Mouse (Mus musculus): Measurements from ENCODE around the gene Hs6st2. TPM values are rescaled to one million over a fixed set of nuclear protein-coding genes. Genes with fewer than 3 reads are reported as not detected.

Hs6st2 gene
- polyA plus RNA-seq, 1 experiment, result not detected

DNA sequence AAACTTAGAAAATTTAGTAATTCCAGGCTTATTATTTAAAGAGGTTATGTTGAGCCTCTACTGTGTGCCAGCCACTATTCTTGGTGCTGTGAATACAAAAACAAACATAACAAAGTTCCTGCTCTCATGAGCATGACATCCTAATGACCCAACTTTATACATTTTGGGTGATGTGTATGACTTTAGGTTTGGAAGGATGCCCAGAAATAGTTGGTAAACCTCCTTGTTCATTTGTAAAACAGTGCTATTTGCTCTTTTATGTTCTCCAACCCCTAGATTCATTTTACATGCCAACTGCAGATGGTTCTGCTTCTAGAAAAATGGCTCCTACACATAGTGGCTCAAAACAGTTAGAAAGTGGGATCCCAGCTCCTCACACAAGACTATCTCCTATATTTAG lies 153.1 kb downstream of the Hs6st2 start:
- no peaks in the 10 kb centered on the region for H3K27me3 ChIP-seq (ENCODE audit: control insufficient read depth)
- no peak overlapping the region for H3K4me3 ChIP-seq (replicated peaks)
- no peaks in the 10 kb centered on the region for H3K36me3 ChIP-seq (ENCODE audit: control insufficient read depth)
- no peaks in the 10 kb centered on the region for H3K9me3 ChIP-seq (ENCODE audit: control insufficient read depth, low read length)
- TF ChIP-seq GATA1 (IDR thresholded peaks at IDR 0.05; ENCODE audit: low read length) (no peak), TAL1 (IDR thresholded peaks at IDR 0.05; ENCODE audit: low read length) (no peak)
- H3K4me1 ChIP-seq (ENCODE audit: control insufficient read depth), result no peaks in the 10 kb centered on the region

DNA sequence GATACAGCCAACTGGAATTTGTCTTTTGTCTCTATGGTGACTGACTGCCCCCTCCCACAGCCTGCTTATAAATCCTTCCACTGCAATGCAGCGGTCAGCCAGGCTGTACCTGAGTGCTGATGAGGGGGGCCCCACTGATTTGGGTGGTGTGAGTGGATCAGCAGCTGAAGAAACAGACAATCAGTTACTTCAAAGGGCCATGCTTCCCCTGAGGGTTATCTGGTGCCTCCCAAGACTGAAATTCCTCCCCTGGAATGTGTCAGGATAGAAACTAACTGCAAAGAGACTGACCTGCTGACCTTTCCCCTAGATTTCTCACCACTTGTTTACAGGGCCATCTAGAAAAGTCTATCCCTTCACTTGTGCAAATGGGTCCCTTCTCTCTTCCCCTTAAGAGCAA lies 166.8 kb downstream of the Hs6st2 start:
- Histone ChIP-seq H3K27me3 (ENCODE audit: control insufficient read depth) (no peaks in the 10 kb centered on the region), H3K9me3 (ENCODE audit: control insufficient read depth, low read length) (no peaks in the 10 kb centered on the region), H3K36me3 (ENCODE audit: control insufficient read depth) (no peaks in the 10 kb centered on the region), H3K4me3 (replicated peaks) (no peak overlapping the region), H3K4me1 (ENCODE audit: control insufficient read depth) (no peaks in the 10 kb centered on the region)
- TF ChIP-seq GATA1 (IDR thresholded peaks at IDR 0.05; ENCODE audit: low read length) (no peak), TAL1 (IDR thresholded peaks at IDR 0.05; ENCODE audit: low read length) (no peak)

DNA sequence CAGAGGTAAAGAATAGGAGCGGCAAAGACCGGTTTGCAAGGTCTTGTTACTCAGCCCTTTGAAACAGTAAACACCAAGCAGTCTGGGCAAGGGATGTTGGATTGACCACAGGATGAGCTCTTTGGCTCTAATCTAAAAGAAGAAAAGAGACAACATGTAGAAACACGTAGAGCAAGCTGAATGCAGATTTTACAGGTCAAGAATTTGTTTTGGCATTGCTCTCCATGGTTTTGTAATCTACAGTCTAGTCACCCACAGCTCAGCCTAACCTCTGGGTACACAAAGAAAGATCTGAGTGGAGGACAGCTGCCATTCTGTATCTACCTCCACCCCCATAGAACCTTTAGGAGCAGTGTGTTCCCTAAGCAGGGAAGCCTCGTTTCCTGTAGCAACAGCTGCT lies 175.1 kb downstream of the Hs6st2 start:
- Histone ChIP-seq H3K27me3 (ENCODE audit: control insufficient read depth) (no peaks in the 10 kb centered on the region), H3K4me3 (replicated peaks) (no peak overlapping the region), H3K4me1 (ENCODE audit: control insufficient read depth) (no peaks in the 10 kb centered on the region), H3K36me3 (ENCODE audit: control insufficient read depth) (no peaks in the 10 kb centered on the region), H3K9me3 (ENCODE audit: control insufficient read depth, low read length) (no peaks in the 10 kb centered on the region)
- no peak for TF ChIP-seq TAL1 (IDR thresholded peaks at IDR 0.05; ENCODE audit: low read length)

DNA sequence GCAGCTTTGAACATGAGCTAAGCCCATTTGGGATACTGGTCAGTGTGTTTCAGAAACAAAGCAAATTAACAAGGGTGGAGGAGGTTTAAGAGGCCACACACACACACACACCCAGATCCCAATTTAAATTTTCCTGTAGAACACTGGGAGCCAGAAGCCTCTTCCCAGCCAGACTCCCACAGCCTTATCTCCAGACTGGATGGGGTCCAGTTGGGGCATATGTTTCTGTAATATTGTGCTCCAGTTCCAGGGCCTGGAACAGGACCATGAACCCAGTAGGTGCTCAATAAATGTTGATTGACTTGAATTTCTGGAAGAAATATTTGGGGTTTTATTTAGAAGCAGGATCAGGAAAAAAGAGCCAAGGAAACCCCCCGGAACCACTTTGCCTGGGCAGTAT lies 176.0 kb downstream of the Hs6st2 start:
- Histone ChIP-seq H3K4me1 (ENCODE audit: control insufficient read depth) (no peaks in the 10 kb centered on the region), H3K36me3 (ENCODE audit: control insufficient read depth) (no peaks in the 10 kb centered on the region), H3K4me3 (replicated peaks) (no peak overlapping the region), H3K27me3 (ENCODE audit: control insufficient read depth) (no peaks in the 10 kb centered on the region), H3K9me3 (ENCODE audit: control insufficient read depth, low read length) (no peaks in the 10 kb centered on the region)
- no peak for TF ChIP-seq GATA1 (IDR thresholded peaks at IDR 0.05; ENCODE audit: low read length)
- TF ChIP-seq TAL1 (IDR thresholded peaks at IDR 0.05; ENCODE audit: low read length), result no peak

DNA sequence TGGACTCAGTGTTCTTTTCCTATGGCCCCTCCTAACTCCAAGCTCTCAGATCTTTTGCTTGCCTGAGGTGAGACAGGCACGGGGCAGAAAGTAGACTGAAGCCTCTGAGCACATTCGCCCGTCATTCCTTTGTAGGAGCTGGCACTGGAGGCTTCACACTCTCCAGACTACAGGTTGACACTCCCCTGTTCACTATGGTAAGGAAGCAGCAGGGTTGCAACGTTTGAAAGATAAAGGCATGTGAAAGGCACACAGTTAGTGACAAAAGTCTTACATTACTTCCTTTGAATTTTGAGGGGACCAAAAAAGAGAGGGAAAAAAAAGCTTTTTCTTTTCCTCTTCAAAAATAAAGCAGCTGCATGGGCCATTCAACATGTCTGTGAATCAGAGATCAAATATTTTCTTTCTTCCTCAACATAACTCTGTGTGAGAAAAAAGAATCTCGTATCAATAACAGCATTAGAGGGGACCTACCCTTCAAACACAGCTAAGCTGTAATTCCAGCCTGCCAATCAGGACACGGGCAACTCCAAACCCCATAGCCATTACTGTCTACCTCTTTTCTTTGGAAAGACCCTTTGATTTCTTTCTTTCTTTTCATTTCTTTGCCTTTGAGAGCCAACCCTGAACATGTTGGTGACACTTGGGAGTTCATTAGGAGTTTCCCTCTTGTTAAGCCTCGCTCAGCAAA lies 177.7 kb downstream of the Hs6st2 start:
- no peak for TF ChIP-seq GATA1 (IDR thresholded peaks at IDR 0.05; ENCODE audit: low read length)
- no peak for TF ChIP-seq TAL1 (IDR thresholded peaks at IDR 0.05; ENCODE audit: low read length)
- Histone ChIP-seq H3K4me1 (ENCODE audit: control insufficient read depth) (no peaks in the 10 kb centered on the region), H3K27me3 (ENCODE audit: control insufficient read depth) (no peaks in the 10 kb centered on the region), H3K36me3 (ENCODE audit: control insufficient read depth) (no peaks in the 10 kb centered on the region), H3K9me3 (ENCODE audit: control insufficient read depth, low read length) (no peaks in the 10 kb centered on the region), H3K4me3 (replicated peaks) (no peak overlapping the region)

DNA sequence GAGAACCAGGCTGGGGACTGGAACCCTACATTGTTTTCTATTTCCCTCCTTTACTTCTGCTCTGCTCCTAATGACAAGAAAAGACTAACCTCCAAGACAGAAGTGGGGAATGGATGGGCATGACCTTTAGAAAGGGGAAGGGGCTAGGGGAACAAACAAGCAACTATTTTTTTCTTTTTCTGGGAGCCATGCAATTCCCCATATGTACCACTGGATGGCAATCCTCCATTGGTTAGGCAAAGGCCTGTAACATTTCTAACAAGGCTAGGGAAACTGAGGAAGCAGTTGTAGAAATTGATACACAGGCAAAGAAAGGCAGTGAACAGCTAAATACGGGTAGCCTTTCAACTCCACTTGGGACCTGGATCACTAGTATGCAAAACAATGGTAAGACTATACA lies 183.8 kb downstream of the Hs6st2 start:
- H3K27me3 ChIP-seq (ENCODE audit: control insufficient read depth), result no peaks in the 10 kb centered on the region
- no peaks in the 10 kb centered on the region for H3K9me3 ChIP-seq (ENCODE audit: control insufficient read depth, low read length)
- no peak overlapping the region for H3K4me3 ChIP-seq (replicated peaks)
- H3K4me1 ChIP-seq (ENCODE audit: control insufficient read depth), result no peaks in the 10 kb centered on the region
- no peaks in the 10 kb centered on the region for H3K36me3 ChIP-seq (ENCODE audit: control insufficient read depth)
- TF ChIP-seq GATA1 (IDR thresholded peaks at IDR 0.05; ENCODE audit: low read length) (no peak), TAL1 (IDR thresholded peaks at IDR 0.05; ENCODE audit: low read length) (no peak)

DNA sequence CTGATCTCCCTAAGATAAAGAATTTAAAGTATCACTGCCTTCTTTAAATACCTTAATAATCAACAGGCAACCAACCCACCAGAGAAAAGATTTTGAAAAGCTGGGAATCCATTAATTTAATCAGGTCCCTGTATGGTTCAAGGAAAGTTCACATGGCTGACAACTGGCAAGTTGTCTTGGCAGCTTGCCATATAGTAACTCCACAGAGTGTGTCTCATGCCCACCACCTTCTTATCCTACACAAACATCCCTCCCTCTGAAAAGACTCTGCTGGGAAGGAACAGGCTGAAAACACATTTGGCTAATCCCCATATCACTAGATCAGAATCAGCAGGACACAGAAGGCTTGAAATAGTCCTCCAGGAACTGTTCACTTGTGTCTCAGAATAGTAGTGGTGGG lies 193.3 kb downstream of the Hs6st2 start:
- Histone ChIP-seq H3K36me3 (ENCODE audit: control insufficient read depth) (no peaks in the 10 kb centered on the region), H3K9me3 (ENCODE audit: control insufficient read depth, low read length) (no peaks in the 10 kb centered on the region), H3K4me3 (replicated peaks) (no peak overlapping the region), H3K4me1 (ENCODE audit: control insufficient read depth) (no peaks in the 10 kb centered on the region), H3K27me3 (ENCODE audit: control insufficient read depth) (no peaks in the 10 kb centered on the region)
- TF ChIP-seq TAL1 (IDR thresholded peaks at IDR 0.05; ENCODE audit: low read length) (no peak), GATA1 (IDR thresholded peaks at IDR 0.05; ENCODE audit: low read length) (no peak)

DNA sequence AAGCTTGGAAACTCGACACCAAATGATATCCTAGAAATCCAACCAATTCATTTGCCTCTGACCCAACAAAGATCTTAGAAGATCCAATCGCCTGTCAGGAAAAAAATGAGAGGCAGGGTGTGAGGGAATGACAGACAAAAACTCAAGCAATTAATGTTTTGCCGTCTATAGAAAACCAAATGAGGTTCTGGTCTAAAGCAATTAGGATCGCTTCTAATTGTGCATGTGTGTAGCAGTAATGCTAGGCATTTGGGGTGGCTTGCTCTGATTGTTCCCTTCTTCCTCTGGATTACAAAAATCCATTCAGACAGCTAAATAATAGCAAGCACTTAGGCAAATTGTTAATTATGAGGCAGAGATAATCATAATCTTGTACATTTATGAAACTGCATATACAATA lies 212.2 kb downstream of the Hs6st2 start:
- Histone ChIP-seq H3K4me1 (ENCODE audit: control insufficient read depth) (no peaks in the 10 kb centered on the region), H3K4me3 (replicated peaks) (no peak overlapping the region)
- TF ChIP-seq GATA1 (IDR thresholded peaks at IDR 0.05; ENCODE audit: low read length), result no peak
- no peak for TF ChIP-seq TAL1 (IDR thresholded peaks at IDR 0.05; ENCODE audit: low read length)

DNA sequence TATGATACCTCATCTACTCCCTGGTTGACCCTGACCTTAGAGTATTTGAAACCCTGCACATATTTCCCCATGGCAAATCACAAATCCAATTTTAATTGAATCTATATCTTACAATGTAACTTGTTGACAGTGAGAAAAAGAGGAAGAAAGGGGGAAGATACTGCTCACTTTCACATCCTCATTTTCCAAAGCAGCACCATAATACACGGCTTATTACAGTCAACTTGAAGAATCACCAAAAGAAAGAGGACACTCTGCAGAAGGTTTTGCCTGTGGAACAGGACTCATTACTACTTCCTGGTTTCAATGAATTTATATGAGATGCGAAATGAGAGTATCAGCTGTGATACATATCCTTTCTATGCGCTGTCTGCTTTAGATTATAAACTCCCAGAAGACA lies 220.2 kb downstream of the Hs6st2 start:
- Histone ChIP-seq H3K27me3 (ENCODE audit: control insufficient read depth) (no peaks in the 10 kb centered on the region; the same call in 1 of the 2 replicates), H3K9me3 (ENCODE audit: control insufficient read depth, low read length) (no peaks in the 10 kb centered on the region), H3K4me3 (replicated peaks) (no peak overlapping the region), H3K4me1 (ENCODE audit: control insufficient read depth) (no peaks in the 10 kb centered on the region), H3K36me3 (ENCODE audit: control insufficient read depth) (no peaks in the 10 kb centered on the region)
- TF ChIP-seq GATA1 (IDR thresholded peaks at IDR 0.05; ENCODE audit: low read length), result no peak
- no peak for TF ChIP-seq TAL1 (IDR thresholded peaks at IDR 0.05; ENCODE audit: low read length)

More for the DNA sequence above, 212.2 kb downstream of the Hs6st2 start:
- Histone ChIP-seq H3K9me3 (ENCODE audit: control insufficient read depth, low read length) (no peaks in the 10 kb centered on the region), H3K27me3 (ENCODE audit: control insufficient read depth) (no peaks in the 10 kb centered on the region), H3K36me3 (ENCODE audit: control insufficient read depth) (no peaks in the 10 kb centered on the region)

DNA sequence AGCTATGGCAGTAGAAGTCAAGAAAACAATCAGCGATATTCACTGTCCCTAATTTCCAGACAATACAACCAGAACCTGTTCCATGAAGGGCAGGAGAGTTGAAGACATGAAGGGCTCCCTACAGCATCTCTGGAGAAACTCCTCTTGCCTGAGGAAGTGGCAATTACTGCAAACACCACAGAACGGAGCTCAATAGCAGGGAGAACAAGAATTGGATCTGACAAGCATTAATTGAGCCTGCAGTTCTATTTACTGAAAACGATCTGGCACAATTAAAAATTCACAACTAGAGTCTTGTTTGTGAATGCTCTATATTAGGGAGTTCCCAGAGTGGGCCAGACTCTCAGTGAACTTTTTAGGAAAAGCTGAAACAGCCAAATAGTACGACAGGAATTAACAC lies 238.3 kb downstream of the Hs6st2 start:
- TF ChIP-seq TAL1 (IDR thresholded peaks at IDR 0.05; ENCODE audit: low read length) (no peak), GATA1 (IDR thresholded peaks at IDR 0.05; ENCODE audit: low read length) (no peak)
- Histone ChIP-seq H3K9me3 (ENCODE audit: control insufficient read depth, low read length) (no peaks in the 10 kb centered on the region), H3K27me3 (ENCODE audit: control insufficient read depth) (no peaks in the 10 kb centered on the region), H3K4me1 (ENCODE audit: control insufficient read depth) (no peaks in the 10 kb centered on the region), H3K36me3 (ENCODE audit: control insufficient read depth) (no peaks in the 10 kb centered on the region), H3K4me3 (replicated peaks) (no peak overlapping the region)

Data from erythroblast, embryonic 14.5 days (primary cell).